Mouse (Mus musculus) midbrain, embryonic 13.5 days (tissue): ENCODE measurements at regions not wholly inside any gene's neighbourhood (a gene's known extent, or its start where the extent isn't known, plus 50 kb on each side); places are given as distances from the start of the nearest gene placed in this dataset.

Experiments
- ATAC-seq: fragments of 200-750 bp; cut with Nextera tagmentation; 2 replicates; pipeline ENCODE4 v1.8.0; 2017; ENCODE audit warnings: mild to moderate bottlenecking, moderate TSS enrichment, moderate library complexity
- H3K27ac ChIP-seq: fragments of 300-500 bp; sonication (generic); 2 replicates; pipeline ENCODE4 v1.5.1; 2015; ENCODE audit warnings: inconsistent platforms, mild to moderate bottlenecking, moderate library complexity
- H3K27me3 ChIP-seq: fragments of 300-500 bp; sonication (generic); 2 replicates; pipeline ENCODE4 v1.6.1; 2015; ENCODE audit warnings: mild to moderate bottlenecking, inconsistent platforms
- H3K36me3 ChIP-seq: fragments of 300-500 bp; sonication (generic); 2 replicates; pipeline ENCODE4 v1.6.1; 2015; ENCODE audit warnings: mild to moderate bottlenecking, inconsistent platforms
- H3K4me1 ChIP-seq: fragments of 300-500 bp; sonication (generic); replicated peaks from 2 replicates; pipeline ENCODE4 v1.6.1; 2015; ENCODE audit warnings: inconsistent platforms
- H3K4me2 ChIP-seq: fragments of 300-500 bp; sonication (generic); replicated peaks from 2 replicates; pipeline ENCODE4 v1.6.1; 2015; ENCODE audit warnings: moderate library complexity, mild to moderate bottlenecking, inconsistent platforms
- H3K4me3 ChIP-seq: fragments of 300-500 bp; sonication (generic); replicated peaks from 2 replicates; pipeline ENCODE4 v1.5.1; 2015; ENCODE audit warnings: mild to moderate bottlenecking, inconsistent platforms
- H3K9ac ChIP-seq: fragments of 300-500 bp; sonication (generic); replicated peaks from 2 replicates; pipeline ENCODE4 v1.6.1; 2015; ENCODE audit warnings: mild to moderate bottlenecking, inconsistent platforms
- H3K9me3 ChIP-seq: fragments of 300-500 bp; sonication (generic); 2 replicates; pipeline ENCODE4 v1.6.1; 2016; ENCODE audit warnings: mild to moderate bottlenecking, inconsistent platforms
- WGBS: fragments of 180-500 bp; shearing (Covaris S2); methylation state at CpG from one replicate; pipeline ENCODE4 v1.1.7; 2015; 5-methylcytosine and 5-hydroxymethylcytosine counted together

DNA sequence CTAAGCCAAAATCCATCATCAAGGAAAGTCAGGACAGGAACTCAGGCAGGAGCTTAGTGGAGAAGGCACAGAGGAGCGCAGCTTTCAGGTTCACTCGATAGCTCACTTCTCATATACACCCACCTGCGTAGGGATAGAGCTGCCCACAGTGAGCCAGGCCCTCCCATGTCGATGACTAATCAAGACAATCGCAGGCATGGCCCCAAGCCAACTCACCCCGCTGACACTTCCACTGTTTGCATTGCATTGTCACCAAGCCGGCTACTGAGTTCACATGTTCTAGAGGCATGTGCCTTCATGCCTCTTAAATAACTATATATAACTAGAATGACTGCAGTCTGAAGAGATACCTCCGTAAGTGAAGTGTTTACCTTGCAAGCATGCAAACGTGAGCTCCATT, 219.8 kb upstream of the Ppp2r2d start:
- no peaks in the 10 kb centered on the region for H3K27me3 ChIP-seq
- no peaks in the 10 kb centered on the region for H3K9me3 ChIP-seq
- no peak for ATAC-seq
- H3K9ac ChIP-seq, result no peak overlapping the region
- H3K36me3 ChIP-seq, result no peaks in the 10 kb centered on the region
- H3K27ac ChIP-seq, result no peak overlapping the region
- 90% methylated on average over 9 of the region's 9 CpGs for WGBS
- no peak overlapping the region for H3K4me3 ChIP-seq
- no peak overlapping the region for H3K4me2 ChIP-seq
- H3K4me1 ChIP-seq, result no peaks in the 10 kb centered on the region

DNA sequence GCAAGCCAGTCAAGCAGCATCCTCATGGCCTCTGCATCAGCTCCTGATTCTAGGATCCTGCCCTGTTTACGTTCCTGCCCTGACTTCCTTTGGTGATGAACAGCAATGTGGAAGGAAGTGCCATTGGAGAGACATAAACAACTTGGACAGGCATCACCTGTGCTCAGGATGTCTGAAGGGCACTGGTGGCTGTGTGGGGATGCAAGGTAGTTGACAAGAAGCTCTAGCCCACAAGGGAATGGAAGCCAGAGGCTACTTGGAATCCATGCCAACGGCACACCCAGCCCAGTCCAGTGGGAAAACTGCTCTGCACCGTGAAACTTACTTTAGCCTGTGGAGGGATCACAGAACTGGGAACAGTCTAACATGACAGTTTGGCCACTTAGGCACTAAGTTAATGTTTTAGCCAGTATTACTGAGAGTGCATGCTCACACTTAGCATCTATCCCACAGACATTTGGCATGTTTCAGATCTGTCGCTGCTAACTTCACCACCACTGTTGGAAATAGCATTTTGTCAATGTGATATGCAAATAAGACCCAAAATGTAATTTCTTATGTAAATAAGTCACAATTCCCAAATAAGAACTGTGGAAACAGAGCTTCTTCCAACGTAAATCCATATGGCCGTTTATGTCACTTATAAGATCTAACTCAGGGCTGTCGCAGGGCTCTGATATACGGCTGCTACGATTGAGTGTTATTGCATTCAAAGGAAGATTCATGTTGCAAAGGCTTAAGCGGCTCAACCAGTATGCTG, 223.5 kb upstream of the Tcerg1l start:
- no peaks in the 10 kb centered on the region for H3K9me3 ChIP-seq
- no peaks in the 10 kb centered on the region for H3K4me1 ChIP-seq
- no peak for ATAC-seq
- H3K27me3 ChIP-seq, result no peaks in the 10 kb centered on the region
- H3K9ac ChIP-seq, result no peak overlapping the region
- H3K36me3 ChIP-seq, result no peaks in the 10 kb centered on the region
- WGBS, result 82% methylated on average over 10 of the region's 10 CpGs
- H3K4me2 ChIP-seq, result no peak overlapping the region
- H3K27ac ChIP-seq, result no peak overlapping the region
- no peak overlapping the region for H3K4me3 ChIP-seq

DNA sequence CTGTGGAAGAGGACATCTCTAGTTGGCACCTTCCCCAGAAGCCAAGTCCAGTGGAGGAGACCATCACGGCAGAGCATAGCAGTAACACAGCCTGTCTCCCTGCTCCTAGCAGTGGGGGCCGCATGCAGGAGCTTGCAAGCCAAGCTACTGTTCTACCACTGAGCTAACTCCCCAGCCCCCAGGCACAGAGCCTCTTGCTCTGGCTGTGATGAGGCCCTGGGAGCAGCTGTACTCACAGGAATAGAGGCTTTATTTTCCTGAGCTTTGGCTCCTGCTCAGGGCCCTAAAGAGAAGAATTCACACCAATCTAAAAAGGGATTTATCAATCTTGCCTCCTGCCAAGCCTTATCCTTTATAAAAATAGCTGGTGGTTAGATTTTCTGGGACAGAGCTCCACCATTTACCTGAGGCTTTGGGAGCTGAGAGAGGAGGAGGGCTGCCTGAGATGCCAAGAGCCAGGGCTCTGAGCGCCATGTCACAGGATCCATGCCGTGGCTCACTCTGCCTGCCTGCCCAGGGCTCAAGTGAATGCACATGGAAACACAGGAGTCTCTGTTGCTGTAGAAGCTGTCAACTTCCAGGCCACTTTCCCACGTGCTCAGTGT, 222.7 kb upstream of the Tcerg1l start:
- Histone ChIP-seq H3K36me3 (no peaks in the 10 kb centered on the region), H3K4me1 (no peaks in the 10 kb centered on the region), H3K4me3 (no peak overlapping the region), H3K9ac (no peak overlapping the region), H3K27me3 (no peaks in the 10 kb centered on the region), H3K9me3 (no peaks in the 10 kb centered on the region), H3K27ac (no peak overlapping the region), H3K4me2 (no peak overlapping the region)
- WGBS, result 73% methylated on average over 5 of the region's 5 CpGs
- ATAC-seq, result no peak

DNA sequence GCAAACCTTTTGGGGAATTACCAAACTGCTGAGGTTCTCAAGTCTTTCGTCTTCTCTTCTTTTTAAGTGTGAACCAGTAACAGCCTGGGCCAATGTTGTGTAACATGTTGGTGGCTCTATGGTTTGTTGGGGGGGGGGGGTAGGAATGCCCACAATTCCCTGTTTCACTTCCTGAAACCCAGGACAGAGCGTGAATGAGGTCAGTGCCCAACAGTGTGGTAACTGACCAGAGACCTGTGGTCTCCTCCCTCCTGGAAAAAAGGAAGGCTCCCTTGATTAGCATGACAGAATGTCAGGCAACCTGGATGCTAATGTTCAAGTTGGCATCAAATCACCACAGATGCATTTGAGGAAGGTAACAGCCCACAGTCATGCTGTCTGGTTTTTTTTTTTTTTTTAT, 218.9 kb upstream of the Tcerg1l start:
- Histone ChIP-seq H3K4me2 (no peak overlapping the region), H3K27ac (no peak overlapping the region), H3K4me3 (no peak overlapping the region), H3K36me3 (no peaks in the 10 kb centered on the region), H3K27me3 (no peaks in the 10 kb centered on the region), H3K9me3 (no peaks in the 10 kb centered on the region), H3K9ac (no peak overlapping the region), H3K4me1 (no peaks in the 10 kb centered on the region)
- no peak for ATAC-seq
- WGBS, result 66% methylated on average over 2 of the region's 2 CpGs

DNA sequence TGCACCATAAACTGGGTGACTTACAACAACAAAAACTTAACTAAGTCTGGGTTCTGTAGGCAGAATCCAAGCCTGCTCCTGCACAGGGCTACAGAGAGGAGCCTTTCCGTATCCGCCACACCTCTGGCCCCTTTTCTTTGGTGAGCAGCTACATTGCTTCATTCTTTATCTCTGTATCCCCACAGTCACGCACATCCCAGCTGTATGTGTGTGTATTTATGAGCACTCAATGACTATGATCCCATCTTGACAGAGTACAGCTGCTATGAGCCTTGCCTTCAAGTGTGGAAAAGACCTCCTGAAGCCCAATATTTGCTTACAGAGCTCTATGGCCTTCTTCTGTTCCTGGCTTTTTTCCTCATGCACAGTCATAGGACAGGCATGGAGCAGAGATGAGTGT, 212.1 kb upstream of the Tcerg1l start:
- Histone ChIP-seq H3K36me3 (no peaks in the 10 kb centered on the region), H3K4me1 (peaks cover 21% of the 10 kb centered on the region), H3K4me2 (no peak overlapping the region), H3K9ac (no peak overlapping the region), H3K27ac (no peak overlapping the region), H3K9me3 (no peaks in the 10 kb centered on the region), H3K4me3 (no peak overlapping the region), H3K27me3 (no peaks in the 10 kb centered on the region)
- WGBS, result 94% methylated on average over 3 of the region's 3 CpGs
- ATAC-seq, result no peak

DNA sequence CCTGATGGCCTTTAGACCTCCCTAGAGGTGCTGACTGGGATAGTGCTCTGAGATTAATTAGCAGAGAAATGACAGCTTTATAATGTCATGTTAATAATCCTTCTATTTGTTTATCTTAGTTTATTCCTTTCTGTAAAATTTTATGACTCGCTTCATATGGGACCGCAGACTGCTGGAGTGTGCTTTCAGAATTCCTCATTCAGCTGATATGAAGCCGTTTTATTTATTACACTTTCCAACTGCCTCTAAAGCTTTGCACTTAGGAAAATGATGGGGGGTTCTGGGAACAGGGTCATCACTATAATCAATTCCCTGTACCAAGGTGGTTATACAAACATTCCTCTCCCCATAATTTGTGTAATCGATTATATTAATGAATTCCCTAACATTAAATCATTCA, 211.6 kb upstream of the Tcerg1l start:
- no peaks in the 10 kb centered on the region for H3K36me3 ChIP-seq
- no peak overlapping the region for H3K4me2 ChIP-seq
- H3K9me3 ChIP-seq, result no peaks in the 10 kb centered on the region
- H3K4me1 ChIP-seq, result peaks cover 21% of the 10 kb centered on the region
- WGBS, result 90% methylated on average over 4 of the region's 4 CpGs
- H3K27ac ChIP-seq, result no peak overlapping the region
- no peak overlapping the region for H3K4me3 ChIP-seq
- H3K27me3 ChIP-seq, result no peaks in the 10 kb centered on the region
- no peak for ATAC-seq
- no peak overlapping the region for H3K9ac ChIP-seq

DNA sequence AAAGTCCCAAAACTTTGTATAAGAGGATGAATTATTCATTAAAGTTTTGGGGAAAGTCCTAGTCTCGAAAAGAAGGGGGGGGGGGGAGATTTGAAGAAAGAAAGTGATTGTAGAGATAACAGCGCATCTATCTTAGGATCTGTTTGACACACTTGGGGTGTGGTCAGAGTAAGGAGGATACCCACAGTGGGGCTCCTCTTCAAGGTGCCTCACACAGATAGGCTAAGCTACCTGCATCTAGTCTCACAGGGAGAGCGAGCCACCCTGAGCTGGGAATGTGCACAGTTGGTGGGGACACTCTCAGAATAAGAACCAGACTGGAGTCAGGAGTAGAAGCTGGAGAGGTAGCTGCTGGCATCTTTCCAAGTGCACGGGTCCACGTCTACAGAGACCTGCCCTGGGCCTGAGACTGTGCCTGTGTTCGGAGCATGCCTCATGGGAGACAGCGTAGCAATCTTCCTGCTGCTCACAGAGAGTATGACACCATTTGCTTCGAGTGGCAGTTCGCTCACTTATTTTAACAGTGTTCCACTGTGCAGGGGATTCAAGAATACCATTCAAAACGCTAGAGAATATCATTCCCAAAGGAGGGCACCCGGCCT, 208.9 kb upstream of the Tcerg1l start:
- ATAC-seq, result peak; percentile 73; the same call in 1 of the 2 replicates
- no peak overlapping the region for H3K4me3 ChIP-seq
- no peaks in the 10 kb centered on the region for H3K9me3 ChIP-seq
- peaks cover 24% of the 10 kb centered on the region for H3K4me1 ChIP-seq
- no peak overlapping the region for H3K9ac ChIP-seq
- no peak overlapping the region for H3K27ac ChIP-seq
- H3K4me2 ChIP-seq, result no peak overlapping the region
- no peaks in the 10 kb centered on the region for H3K27me3 ChIP-seq
- 52% methylated on average over 11 of the region's 11 CpGs for WGBS
- no peaks in the 10 kb centered on the region for H3K36me3 ChIP-seq

DNA sequence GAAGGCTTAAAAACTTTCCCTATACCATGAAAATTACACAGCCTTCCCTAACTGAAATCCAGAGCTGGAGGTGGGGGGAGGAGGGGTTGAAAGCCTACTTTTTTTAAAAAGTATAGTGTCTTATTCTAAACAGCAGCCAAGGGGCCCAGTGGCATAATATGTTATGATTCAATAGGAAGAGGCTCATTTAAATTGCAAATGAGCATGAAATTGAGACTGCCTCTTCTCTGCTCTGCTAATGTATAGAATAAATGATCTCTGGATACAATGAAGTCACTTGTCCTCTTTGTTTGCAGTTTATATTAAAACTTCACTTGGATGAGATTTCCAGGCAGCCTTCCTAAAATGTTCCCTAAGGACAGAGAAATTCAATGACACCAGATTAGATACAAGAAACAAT, 208.4 kb upstream of the Tcerg1l start:
- no peaks in the 10 kb centered on the region for H3K36me3 ChIP-seq
- peaks cover 29% of the 10 kb centered on the region for H3K4me1 ChIP-seq
- no peak overlapping the region for H3K4me2 ChIP-seq
- H3K9ac ChIP-seq, result no peak overlapping the region
- ATAC-seq, result no peak
- H3K27me3 ChIP-seq, result no peaks in the 10 kb centered on the region
- no peaks in the 10 kb centered on the region for H3K9me3 ChIP-seq
- H3K4me3 ChIP-seq, result no peak overlapping the region
- H3K27ac ChIP-seq, result no peak overlapping the region

DNA sequence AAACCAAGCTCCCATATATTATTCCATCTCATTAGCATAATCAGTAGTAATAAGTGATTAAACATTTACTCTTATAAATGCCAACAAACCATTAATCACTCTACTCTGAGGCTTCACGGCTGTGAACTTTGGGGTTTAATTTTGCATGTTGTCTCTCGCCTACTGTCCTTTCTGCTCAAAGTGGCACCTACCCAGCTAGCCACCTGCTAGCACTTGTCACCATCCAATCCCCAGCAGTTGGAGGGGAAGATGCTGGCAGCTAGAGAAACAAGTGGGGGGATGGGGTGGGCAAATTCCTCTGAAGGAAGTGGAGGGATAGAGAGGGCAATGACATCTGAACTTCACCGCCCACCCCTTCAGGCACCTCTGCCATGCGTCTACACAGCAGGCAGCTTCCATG, 204.2 kb upstream of the Tcerg1l start:
- Histone ChIP-seq H3K4me3 (no peak overlapping the region), H3K4me2 (no peak overlapping the region), H3K9ac (no peak overlapping the region), H3K9me3 (no peaks in the 10 kb centered on the region), H3K27me3 (no peaks in the 10 kb centered on the region), H3K4me1 (peaks cover 23% of the 10 kb centered on the region), H3K36me3 (no peaks in the 10 kb centered on the region), H3K27ac (no peak overlapping the region)
- ATAC-seq, result no peak
- 68% methylated on average over 4 of the region's 4 CpGs for WGBS

DNA sequence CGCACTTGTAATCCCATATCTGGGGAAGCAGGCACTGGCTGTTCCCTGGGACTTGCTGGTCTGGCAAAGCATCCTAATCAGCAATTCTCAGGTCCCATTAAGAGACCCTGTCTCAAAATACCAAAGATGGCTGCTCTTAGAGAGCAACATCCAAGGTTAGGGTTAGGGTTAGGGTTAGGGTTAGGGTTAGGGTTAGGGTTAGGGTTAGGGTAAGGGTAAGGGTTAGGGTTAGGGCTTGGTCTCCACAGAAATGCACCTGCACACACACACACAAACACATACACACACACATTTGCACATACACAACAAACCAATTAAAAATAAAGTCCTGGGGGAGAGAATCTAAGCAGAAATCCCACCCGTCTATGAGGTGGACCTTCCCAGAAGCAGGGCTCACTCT, 195.8 kb upstream of the Tcerg1l start:
- H3K9ac ChIP-seq, result no peak overlapping the region
- no peaks in the 10 kb centered on the region for H3K9me3 ChIP-seq
- ATAC-seq, result no peak
- H3K27me3 ChIP-seq, result no peaks in the 10 kb centered on the region
- no peak overlapping the region for H3K4me3 ChIP-seq
- H3K4me1 ChIP-seq, result peaks cover 5% of the 10 kb centered on the region
- no peak overlapping the region for H3K27ac ChIP-seq
- H3K36me3 ChIP-seq, result no peaks in the 10 kb centered on the region
- no peak overlapping the region for H3K4me2 ChIP-seq
- WGBS, result 92% methylated on average over 2 of the region's 2 CpGs

DNA sequence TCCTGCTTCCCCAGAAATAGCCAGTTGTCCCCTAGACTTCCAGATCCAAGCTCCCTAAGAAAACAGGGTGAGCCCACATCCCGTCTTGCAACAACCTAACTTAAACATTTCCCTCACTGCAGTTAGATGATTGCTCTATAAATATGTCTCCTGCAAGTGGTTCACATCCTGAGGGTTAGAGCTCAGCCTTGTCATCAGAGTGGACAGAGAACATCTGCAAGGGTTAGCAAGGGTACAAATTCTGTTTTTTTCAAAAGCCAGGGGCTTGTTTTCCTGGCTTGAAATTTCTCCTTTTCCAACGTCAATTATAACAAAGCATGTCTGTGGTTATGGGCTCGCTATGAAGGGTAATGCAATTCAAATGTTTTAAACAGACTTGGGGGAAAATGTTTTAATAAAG, 169.8 kb upstream of the Tcerg1l start:
- no peak overlapping the region for H3K4me2 ChIP-seq
- 86% methylated on average over 3 of the region's 3 CpGs for WGBS
- H3K36me3 ChIP-seq, result no peaks in the 10 kb centered on the region
- H3K27me3 ChIP-seq, result no peaks in the 10 kb centered on the region
- no peak overlapping the region for H3K4me3 ChIP-seq
- H3K4me1 ChIP-seq, result no peaks in the 10 kb centered on the region
- H3K9ac ChIP-seq, result no peak overlapping the region
- H3K9me3 ChIP-seq, result no peaks in the 10 kb centered on the region
- ATAC-seq, result no peak
- H3K27ac ChIP-seq, result no peak overlapping the region

DNA sequence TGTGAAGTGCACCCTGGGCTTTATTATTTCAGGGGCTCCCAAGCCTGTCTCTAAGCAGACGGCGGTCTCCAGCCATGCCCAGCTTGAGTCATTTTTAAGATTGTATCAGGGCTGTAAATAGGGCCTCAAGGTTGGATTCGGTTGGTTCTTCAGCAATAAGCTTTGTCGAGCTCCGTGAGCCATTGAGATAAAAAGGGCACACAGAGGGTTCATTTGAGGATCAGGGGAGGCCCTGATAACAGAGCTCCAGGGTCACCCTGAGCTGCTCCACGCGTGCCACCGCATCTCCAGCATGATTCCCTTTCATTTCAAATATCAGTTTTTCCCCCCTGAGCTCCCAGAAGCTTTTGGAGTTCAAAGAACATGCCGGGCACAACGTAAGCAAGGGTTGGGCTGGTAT, 154.1 kb upstream of the Tcerg1l start:
- H3K9me3 ChIP-seq, result no peaks in the 10 kb centered on the region
- no peak for ATAC-seq
- H3K9ac ChIP-seq, result no peak overlapping the region
- WGBS, result 72% methylated on average over 10 of the region's 10 CpGs
- H3K27ac ChIP-seq, result no peak overlapping the region
- no peaks in the 10 kb centered on the region for H3K36me3 ChIP-seq
- peaks cover 28% of the 10 kb centered on the region for H3K4me1 ChIP-seq
- peaks cover 5% of the 10 kb centered on the region; the same call in 1 of the 2 replicates for H3K27me3 ChIP-seq
- no peak overlapping the region for H3K4me2 ChIP-seq
- no peak overlapping the region for H3K4me3 ChIP-seq
